Mouse (Mus musculus): ENCODE measurements around the gene Rab3il1.
A peak's percentile ranks its signal among the peaks of the same experiment; 100 is the strongest.

Gene Rab3il1

GRCm38 (mm10) chr19:10015442-10015841, 14.0 kb downstream of the Rab3il1 start:
- no peak for DNase-seq

DNA sequence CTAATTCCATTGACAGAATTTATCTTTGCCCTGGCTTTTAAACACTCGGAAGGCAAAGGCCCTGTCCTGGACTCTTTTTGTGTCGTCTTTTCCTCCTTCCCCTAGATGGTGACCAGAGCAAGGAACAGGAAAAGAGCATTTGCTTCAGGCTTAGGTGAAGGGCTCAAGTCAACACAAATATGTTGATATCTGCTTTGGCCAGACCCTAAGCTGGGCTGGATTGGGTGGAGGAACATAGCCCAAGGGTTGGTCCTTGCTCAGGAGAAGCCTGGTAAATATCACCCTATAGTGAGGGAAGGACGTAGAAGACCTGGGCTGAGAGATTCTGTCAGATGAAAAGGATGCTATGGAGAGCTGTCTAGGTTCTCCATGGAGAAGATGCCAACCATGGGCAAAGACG, 14.7 kb downstream of the Rab3il1 start:
- DNase-seq: no peak

GRCm38 (mm10) chr19:10017637-10018526, 16.4 kb downstream of the Rab3il1 start:
- DNase-seq: peak; percentile 91

DNA sequence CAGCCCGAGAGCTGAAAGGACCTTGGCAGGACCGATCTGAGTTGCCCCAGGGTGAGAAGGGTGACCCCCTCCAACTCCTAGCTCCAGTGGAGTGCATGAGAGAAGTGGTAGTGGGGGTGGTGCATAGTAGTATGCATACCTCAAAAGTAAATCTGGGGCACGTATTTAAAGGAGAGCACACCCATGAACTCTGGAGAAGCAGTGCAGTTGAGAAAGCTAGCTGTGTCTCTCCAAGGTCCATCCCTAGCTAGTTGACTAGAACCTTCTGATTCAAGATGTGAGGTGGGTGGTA, 17.0 kb downstream of the Rab3il1 start:
- DNase-seq: no peak

DNA sequence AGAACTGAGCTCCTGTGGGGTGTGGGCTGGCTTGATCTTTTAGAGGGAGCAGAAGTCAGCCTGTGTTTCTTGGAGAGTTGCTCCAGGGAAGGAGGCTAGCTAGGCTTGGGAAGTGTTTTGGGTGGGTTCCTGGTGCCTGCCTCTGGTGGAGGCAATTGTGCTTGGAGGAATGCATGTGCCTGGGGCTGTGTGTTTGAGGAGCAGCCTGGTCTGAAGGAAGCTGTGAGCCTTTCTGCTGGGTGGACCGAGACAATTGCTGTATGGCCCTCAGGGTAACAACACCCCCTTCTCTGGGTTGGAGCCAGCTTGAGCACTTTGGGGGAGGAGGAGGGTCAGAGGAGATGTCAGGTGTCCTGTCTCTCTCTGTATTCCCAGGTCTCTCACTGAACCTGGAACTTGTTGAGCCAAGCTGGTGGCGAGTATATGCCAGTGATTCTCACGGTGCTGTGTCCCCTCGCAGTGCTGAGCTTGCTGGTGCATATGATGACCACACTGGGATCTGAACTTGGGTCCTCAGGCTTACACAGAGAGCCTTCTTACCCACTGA, 17.8 kb downstream of the Rab3il1 start:
- DNase-seq: no peak

GRCm38 (mm10) chr19:10021981-10022380, 20.5 kb downstream of the Rab3il1 start:
- DNase-seq: peak; percentile 28

DNA sequence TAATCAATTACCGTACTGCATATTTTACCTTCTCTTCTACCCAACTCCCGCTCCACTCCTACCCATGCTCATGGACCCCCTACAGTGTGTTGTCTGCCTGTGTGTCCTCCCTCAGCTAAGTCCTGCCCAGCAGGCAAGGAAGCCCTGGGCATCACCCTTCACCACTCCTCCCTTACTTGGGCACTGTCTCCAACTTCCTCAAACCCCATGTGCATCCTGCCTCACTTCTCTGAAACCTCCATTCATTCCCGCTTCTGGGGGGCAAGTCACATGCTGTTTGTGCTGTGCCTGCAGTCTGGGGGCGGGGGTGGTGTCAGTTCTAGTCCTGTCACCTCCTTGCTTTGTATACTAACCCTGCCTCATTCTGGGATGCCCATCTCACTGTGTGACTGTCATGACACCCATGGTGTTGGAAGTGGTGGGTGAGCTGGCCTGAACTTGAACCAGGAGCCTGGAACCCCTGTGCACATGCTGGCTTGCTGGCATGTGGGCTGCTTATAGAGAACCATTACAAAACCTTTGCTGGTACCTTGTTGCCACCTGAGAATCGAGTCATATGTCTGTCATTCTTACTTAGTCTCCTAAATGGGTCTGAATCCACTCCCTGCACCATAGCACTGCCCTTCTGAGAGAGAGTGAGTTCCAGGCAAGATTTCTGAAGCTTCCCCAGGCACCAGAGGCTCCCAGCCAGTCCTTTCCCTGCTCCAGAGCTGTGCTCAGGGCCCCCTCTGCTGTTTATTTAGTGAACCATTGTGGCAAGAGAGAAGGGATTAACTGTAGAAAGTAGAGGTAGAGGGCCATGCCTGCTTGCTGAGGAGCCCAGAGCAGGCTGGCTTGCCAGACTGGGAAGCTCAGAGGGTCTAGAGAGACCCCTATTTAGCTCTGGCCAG, 21.2 kb downstream of the Rab3il1 start:
- peak; percentile 69 for DNase-seq

- DNase-seq: no peak
These were observed 21.9 kb downstream of the Rab3il1 start for GRCm38 (mm10) chr19:10023304-10023758.

- DNase-seq: peak; percentile 86
These were observed 23.9 kb downstream of the Rab3il1 start for GRCm38 (mm10) chr19:10025169-10025875.

- DNase-seq: no peak
These were observed 28.3 kb downstream of the Rab3il1 start for GRCm38 (mm10) chr19:10029746-10030145.

DNA sequence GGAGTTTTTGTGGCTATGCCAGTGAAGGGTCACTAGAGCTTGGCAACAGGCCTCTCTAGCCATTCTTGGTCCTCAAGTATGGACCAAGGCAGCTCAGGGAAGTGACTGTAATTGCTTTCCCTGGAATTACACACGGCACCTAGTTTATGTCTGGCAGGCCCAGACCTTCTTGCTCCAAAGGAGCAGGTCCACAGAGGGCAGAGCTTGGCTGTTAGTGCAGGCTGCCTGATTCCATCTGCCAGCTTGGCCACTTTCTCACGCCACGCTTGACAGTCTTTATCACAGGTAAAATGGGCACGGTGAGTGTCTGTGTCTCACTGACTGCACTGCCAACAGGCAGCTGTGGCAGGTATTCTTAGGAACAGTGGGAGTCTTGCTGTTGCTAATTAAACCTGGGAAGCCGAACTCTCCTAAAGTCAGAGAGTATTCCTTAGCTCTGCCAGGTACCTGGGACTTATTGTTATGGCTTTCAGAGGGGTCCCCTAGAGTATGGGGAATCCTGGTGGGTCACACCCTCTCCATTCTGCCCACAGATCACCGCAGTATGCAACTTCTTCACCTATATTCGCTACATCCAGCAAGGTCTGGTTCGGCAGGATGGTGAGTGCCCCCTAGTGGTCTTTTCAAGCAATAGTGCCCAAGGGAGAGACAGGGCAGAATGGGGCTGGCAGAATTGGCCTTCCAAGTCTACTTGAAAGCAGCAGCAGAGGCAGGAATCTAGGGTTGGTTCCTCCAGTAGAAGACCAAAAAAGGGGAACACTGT, 31.9 kb downstream of the Rab3il1 start:
- peak; percentile 60 for DNase-seq

DNA sequence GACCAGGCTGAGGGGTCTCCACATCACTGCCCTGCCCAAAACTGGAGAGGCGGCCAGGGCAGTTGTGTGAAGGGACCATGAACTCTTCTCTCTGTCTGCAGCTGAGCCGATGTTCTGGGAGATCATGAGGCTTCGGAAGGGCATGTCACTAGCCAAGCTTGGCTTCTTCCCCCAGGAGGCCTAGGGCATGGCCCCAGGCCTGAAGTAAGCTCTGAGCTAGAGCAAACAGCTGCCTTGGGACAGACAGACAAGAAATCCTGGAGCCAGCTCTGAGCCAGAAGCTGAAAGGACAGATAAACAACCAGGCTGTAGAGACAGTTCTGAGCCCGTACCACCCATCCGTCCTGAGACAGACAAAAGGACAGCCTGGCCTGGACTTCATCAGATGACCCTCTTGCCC, 32.9 kb downstream of the Rab3il1 start:
- no peak for DNase-seq

DNA sequence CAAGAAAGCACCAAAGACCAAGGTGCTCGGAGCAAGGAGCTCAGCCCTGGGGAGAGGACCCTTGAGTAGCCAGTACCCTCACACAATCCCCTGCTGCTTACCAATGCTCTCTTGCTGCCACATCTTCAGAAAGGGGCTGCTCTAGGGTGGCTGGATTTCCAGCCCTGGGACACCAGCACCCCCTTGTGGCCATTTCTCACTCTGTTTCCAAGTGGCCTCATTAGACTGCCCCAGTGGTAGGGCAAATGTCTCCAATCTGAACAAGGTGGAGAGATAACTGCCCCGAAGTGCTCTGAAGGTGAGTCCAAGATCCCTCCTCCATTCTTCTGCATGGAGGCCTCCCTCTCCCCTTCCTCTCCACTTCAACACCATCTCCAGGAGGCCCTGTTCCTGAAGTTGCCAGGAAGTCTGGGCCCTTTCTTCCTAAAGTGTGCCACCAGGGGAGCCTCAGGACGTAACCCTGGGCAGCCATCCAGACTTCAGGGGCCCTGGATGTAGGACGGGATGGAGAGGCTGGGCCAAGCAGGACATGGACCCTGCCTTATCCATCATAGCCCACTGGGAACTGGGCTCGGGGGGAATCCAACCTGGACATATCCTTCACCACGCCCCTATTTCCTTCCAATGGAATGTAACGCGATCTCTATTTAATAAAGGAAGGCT, 33.4 kb downstream of the Rab3il1 start:
- peak; percentile 55 for DNase-seq

- DNase-seq: no peak
These were observed 36.1 kb downstream of the Rab3il1 start for GRCm38 (mm10) chr19:10037534-10037933.

DNA sequence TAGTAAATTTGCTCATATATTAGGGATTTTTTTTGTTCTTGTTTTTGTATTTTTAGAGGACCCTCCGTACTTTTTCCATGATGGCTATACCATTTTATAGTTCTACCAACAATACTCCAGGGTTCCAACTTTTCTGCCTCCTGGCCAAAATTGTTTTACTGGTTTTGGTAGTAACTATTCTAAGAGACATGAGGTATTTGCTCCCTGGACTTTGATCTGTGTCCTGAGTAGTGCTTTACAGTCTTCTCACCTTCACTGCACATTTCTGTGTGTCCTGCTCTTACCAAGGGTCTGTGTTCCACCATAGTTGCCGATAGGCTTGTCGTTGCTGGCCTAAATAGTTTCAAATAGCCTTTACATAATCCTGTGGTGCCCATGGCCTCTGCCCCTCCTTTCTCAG, 36.9 kb downstream of the Rab3il1 start:
- no peak for DNase-seq

DNA sequence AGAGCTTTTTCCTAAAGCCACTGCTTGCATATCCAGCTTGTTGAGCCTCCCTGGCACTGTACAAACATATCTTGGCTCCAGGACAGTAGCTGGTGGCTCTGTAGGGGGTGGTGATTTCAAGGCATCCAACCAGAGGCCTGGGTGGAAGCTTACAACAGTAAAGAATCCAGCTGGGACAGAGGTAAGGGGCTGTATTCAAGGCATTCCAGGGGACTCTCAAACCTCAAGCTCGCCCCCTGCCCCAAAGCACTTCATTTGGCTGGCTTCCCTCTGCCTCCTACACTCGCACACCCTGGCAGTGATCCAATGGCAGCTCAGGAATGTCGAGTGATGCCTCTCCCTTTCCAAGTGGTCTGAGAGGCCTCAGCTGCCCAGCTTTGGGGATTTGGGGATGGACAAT, 37.4 kb downstream of the Rab3il1 start:
- DNase-seq: no peak

DNA sequence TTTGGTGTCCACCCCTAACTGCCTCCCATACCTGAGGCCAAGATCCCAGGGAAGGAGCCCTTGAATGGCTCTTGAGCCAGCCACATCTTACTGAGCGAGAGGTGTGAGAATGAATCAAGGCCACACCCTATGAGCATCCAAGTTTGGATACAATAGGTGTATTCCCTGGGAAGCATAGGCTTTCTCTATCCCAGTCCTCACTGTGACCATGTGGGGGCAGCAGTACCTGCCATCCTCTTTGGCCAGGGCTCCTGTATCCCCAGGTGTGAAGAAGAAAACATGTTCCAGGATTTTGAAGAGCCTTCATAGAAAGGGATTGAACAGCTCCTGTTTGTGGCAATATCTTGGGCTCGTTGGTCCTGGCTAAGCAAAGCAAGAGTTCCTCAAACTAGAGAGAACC, 38.1 kb downstream of the Rab3il1 start:
- DNase-seq: no peak

DNA sequence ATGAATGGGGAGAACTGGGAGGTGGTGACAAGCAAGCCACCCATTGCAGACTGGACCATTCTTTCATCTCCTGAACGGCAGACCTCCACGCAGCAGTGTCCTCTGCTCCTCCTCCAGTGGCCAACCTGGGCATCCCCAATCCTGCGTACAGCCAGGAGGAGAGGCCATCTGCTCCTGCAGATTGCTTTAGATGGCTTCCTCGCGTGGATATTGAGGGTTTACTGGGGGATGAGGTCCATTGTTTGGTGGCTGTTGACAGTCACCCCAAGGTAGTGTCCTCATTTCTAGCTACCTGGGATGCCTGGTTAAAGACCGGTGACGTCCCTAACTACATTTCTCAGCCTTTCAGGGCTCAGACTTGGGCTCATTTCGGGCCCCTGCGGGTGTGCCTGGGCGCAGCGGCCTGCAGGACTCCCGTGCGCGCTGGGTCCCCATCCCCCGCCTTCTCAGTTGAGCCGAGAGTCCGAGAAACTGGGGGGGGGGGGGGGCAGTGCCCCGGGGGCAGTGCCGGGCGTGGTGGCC, 39.5 kb downstream of the Rab3il1 start:
- no peak for DNase-seq

DNA sequence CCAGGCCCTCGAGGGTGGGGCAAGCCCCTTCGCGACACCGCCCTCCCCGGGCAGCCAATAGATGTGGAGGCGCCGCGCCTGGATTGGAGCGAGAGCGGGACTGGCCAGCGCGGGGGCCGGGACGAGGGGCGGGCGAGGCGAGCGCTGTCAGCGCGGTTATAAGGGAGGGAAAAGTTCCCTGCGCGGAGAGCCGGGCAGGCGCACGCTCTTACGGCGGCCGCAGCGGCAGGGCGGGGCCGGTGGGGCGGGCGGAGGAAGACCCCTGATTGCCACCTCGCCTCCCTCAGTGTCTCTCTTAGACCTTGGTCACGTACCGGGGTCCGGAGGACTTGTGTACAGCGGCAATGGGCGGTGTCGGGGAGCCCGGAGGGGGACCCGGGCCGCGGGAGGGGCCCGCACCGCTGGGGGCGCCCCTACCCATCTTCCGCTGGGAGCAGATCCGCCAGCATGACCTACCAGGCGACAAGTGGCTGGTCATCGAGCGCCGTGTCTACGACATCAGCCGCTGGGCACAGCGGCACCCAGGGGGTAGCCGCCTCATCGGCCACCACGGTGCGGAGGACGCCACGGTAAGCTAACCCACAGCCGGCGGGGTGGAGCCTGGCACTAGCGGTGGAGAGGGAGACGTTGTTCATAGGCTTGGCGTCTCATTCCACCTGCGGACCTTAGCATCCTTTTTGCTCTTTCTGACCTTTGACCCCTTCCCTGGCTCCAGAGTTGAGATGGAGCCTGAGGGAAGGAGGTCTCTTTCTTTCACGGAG, 40.1 kb downstream of the Rab3il1 start, which contains the start of gene Fads3:
Gene Fads3 (plus strand): TSS at position 182 of the 761 bp plus-strand sequence.
- DNase-seq: peak; percentile 69

DNA sequence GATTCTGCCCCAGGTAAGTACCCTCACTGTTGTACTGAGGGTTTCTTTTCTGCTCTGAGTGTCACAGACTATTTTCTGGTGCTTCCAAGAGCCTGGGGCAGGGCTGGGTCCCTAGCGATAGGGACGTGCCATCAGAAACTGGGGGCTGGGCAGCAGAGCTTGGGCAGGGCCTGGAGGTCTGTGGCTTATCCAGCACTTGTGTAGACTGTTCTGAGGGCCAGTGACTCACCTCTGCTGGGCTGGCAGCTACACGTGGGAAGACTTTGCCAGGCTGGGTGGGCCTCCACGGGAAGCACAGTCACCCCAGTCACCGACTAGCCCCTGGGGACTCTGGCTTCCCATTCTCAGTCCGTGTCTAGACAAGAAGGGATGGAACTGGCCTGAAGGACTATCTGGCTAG, 40.8 kb downstream of the Rab3il1 start:
- DNase-seq: no peak
